Comparison of ENCODE assay signal across 9 mouse cellular contexts in the genomic region with DNA sequence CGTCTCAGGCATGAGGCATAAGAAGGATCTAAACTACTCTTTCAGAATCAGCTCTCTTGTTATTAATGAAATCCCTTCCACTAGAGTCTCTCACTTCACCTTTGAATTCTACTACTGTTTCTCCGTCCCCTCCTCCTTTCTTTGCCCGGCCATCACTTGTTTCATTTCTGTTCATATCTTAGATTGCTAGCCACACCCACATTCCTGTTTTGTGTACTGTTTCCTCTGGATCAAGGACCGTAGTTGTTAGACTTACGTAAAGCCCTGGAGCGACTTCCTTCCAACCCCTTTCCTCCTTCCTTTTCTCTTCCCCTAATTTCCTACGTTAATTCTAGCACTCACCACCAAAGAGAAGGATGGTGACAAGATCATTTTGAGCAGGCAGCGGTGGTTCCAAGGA. TPM values are rescaled to one million over a fixed set of nuclear protein-coding genes. Genes with fewer than 3 reads are reported as not detected.
A peak's percentile ranks its signal among the peaks of the same experiment; 100 is the strongest.
DNase-seq lines count a peak whose midpoint lies in the region; ATAC-seq and TF ChIP-seq lines count a peak whose summit lies in the region.
"Had no signal": no experiment of that assay in that cellular context is flagged by ENCODE, and none has a peak within 500 bp of the region (broad histone marks: within the 10 kb centered on the region; RNA-seq: fewer than 3 reads in every experiment).

No protein-coding gene starts in this region.

- no peaks in the 10 kb centered on the region for H3K27me3 ChIP-seq in kidney, embryonic 14.5 days (ENCODE audit: control insufficient read depth, insufficient read depth, low read length)
- H3K27me3 ChIP-seq in embryonic facial prominence, embryonic 12.5 days, result peaks cover 32% of the 10 kb centered on the region
- H3K27me3 ChIP-seq in intestine, postnatal 0 days (replicated peaks; ENCODE audit: control insufficient read depth, insufficient read depth, low read length), result no peaks in the 10 kb centered on the region
- H3K27me3 ChIP-seq in midbrain, embryonic 13.5 days, result peaks cover 61% of the 10 kb centered on the region
- H3K27me3 ChIP-seq: Patski had no signal

- no peak for ATAC-seq in kidney, embryonic 14.5 days (ENCODE audit: low FRiP score, low TSS enrichment)
- ATAC-seq in embryonic facial prominence, embryonic 12.5 days (ENCODE audit: insufficient number of reproducible peaks, insufficient read depth, low FRiP score, low TSS enrichment), result no peak
- ATAC-seq in intestine, postnatal 0 days, result no peak
- no peak for ATAC-seq in midbrain, embryonic 13.5 days
- ATAC-seq: Patski had no signal

- DNase-seq in kidney, adult 18-20 months, result no peak
- peak; percentile 69 for DNase-seq in lung, postnatal 25 days (ENCODE audit: low spot score)
- DNase-seq in right cerebral cortex, postnatal 36 days (ENCODE audit: low spot score in 2 of 2), result no peak
- no peak for DNase-seq in natural killer cell, adult 2 months (ENCODE audit: low spot score in 2 of 2)

- H3K9ac ChIP-seq in kidney, embryonic 14.5 days (ENCODE audit: low read depth, low read length), result peak overlapping the region; percentile 77
- no peak overlapping the region for H3K9ac ChIP-seq in embryonic facial prominence, embryonic 12.5 days
- H3K9ac ChIP-seq in intestine, postnatal 0 days (ENCODE audit: low read depth, low read length), result no peak overlapping the region
- no peak overlapping the region for H3K9ac ChIP-seq in midbrain, embryonic 13.5 days (replicated peaks)

- no peaks in the 10 kb centered on the region for H3K36me3 ChIP-seq in kidney, embryonic 14.5 days (ENCODE audit: control insufficient read depth, insufficient read depth, low read length)
- H3K36me3 ChIP-seq in embryonic facial prominence, embryonic 12.5 days, result no peaks in the 10 kb centered on the region
- H3K36me3 ChIP-seq in intestine, postnatal 0 days (ENCODE audit: control insufficient read depth, insufficient read depth), result no peaks in the 10 kb centered on the region
- H3K36me3 ChIP-seq in midbrain, embryonic 13.5 days, result no peaks in the 10 kb centered on the region

- H3K27ac ChIP-seq in kidney, embryonic 14.5 days (ENCODE audit: low read depth, low read length), result peak overlapping the region; percentile 80
- no peak overlapping the region for H3K27ac ChIP-seq in embryonic facial prominence, embryonic 12.5 days
- H3K27ac ChIP-seq in intestine, postnatal 0 days (ENCODE audit: low read depth, low read length), result peak overlapping the region; percentile 86
- no peak overlapping the region for H3K27ac ChIP-seq in midbrain, embryonic 13.5 days

- H3K9me3 ChIP-seq in kidney, embryonic 14.5 days (ENCODE audit: control insufficient read depth, low read length), result 0 out of 2 replicates have a peak, but pooled peaks cover 3% of the 10 kb centered on the region
- H3K9me3 ChIP-seq in embryonic facial prominence, embryonic 12.5 days, result 0 out of 2 replicates have a peak, but pooled peaks cover 4% of the 10 kb centered on the region
- no peaks in the 10 kb centered on the region for H3K9me3 ChIP-seq in intestine, postnatal 0 days (ENCODE audit: control insufficient read depth)
- peaks cover 5% of the 10 kb centered on the region; the same call in 1 of the 2 replicates for H3K9me3 ChIP-seq in midbrain, embryonic 13.5 days

- peak overlapping the region; percentile 73 for H3K4me3 ChIP-seq in kidney, embryonic 14.5 days (ENCODE audit: low read length)
- peak overlapping the region; percentile 43 for H3K4me3 ChIP-seq in embryonic facial prominence, embryonic 12.5 days
- H3K4me3 ChIP-seq in intestine, postnatal 0 days (ENCODE audit: low read depth, low read length), result peak overlapping the region; percentile 59
- H3K4me3 ChIP-seq in midbrain, embryonic 13.5 days (replicated peaks), result no peak overlapping the region

- no peak for TF ChIP-seq CTCF in intestine, postnatal 0 days (IDR thresholded peaks at IDR 0.05; ENCODE audit: low read depth)

- H3K4me1 ChIP-seq in kidney, embryonic 14.5 days (ENCODE audit: control insufficient read depth, insufficient read depth, low read length), result peaks cover 43% of the 10 kb centered on the region
- H3K4me1 ChIP-seq in embryonic facial prominence, embryonic 12.5 days, result 0 out of 2 replicates have a peak, but pooled peaks cover 3% of the 10 kb centered on the region
- peaks cover 26% of the 10 kb centered on the region for H3K4me1 ChIP-seq in intestine, postnatal 0 days (replicated peaks; ENCODE audit: control insufficient read depth, insufficient read depth, low read length)
- H3K4me1 ChIP-seq in midbrain, embryonic 13.5 days (replicated peaks), result peaks cover 19% of the 10 kb centered on the region

- WGBS in kidney, embryonic 14.5 days, result 8% methylated on average over 8 of the region's 8 CpGs
- 27% methylated on average over 8 of the region's 8 CpGs for WGBS in embryonic facial prominence, embryonic 12.5 days
- WGBS in intestine, postnatal 0 days, result 21% methylated on average over 8 of the region's 8 CpGs
- 55% methylated on average over 8 of the region's 8 CpGs for WGBS in midbrain, embryonic 13.5 days

- H3K4me2 ChIP-seq in kidney, embryonic 14.5 days (replicated peaks; ENCODE audit: low read depth, low read length), result peak overlapping the region; percentile 68
- H3K4me2 ChIP-seq in embryonic facial prominence, embryonic 12.5 days (replicated peaks), result peak overlapping the region; percentile 60
- H3K4me2 ChIP-seq in intestine, postnatal 0 days (replicated peaks; ENCODE audit: low read depth), result peak overlapping the region; percentile 70
- H3K4me2 ChIP-seq in midbrain, embryonic 13.5 days (replicated peaks), result no peak overlapping the region

RNA-seq across cellular contexts. Expression of gene F11r, which starts 1.7 kb away (rescaled TPM):
- polyA plus RNA-seq in kidney, embryonic 14.5 days (2014; fragmentation: Nextera tagmentation; extraction: Ambion mirVana), result 96.4 and 127 TPM in 2 replicates
- polyA plus RNA-seq in embryonic facial prominence, embryonic 12.5 days (2016; fragmentation: Nextera tagmentation; extraction: Ambion mirVana), result 31.8 and 35.2 TPM in 2 replicates
- polyA plus RNA-seq in intestine, postnatal 0 days (2015; fragmentation: Nextera tagmentation; extraction: Ambion mirVana), result 72.5 and 83.1 TPM in 2 replicates
- polyA plus RNA-seq in midbrain, embryonic 13.5 days (2015; fragmentation: Nextera tagmentation; extraction: Ambion mirVana), result 8.3 and 9.7 TPM in 2 replicates

RNA-seq across cellular contexts. Expression of gene Tstd1, which starts 20.4 kb away (rescaled TPM):
- polyA plus RNA-seq in kidney, embryonic 14.5 days (2014; fragmentation: Nextera tagmentation; extraction: Ambion mirVana), result 2.2 and 4.0 TPM in 2 replicates
- polyA plus RNA-seq in embryonic facial prominence, embryonic 12.5 days (2016; fragmentation: Nextera tagmentation; extraction: Ambion mirVana), result 5.8 and 7.6 TPM in 2 replicates
- polyA plus RNA-seq in intestine, postnatal 0 days (2015; fragmentation: Nextera tagmentation; extraction: Ambion mirVana), result 1.7 and 2.8 TPM in 2 replicates
- polyA plus RNA-seq in midbrain, embryonic 13.5 days (2015; fragmentation: Nextera tagmentation; extraction: Ambion mirVana), result 11.7 and 13.3 TPM in 2 replicates

RNA-seq across cellular contexts. Expression of gene Usf1, which starts 28.0 kb away (rescaled TPM):
- 85.4 and 86.4 TPM in 2 replicates for polyA plus RNA-seq in kidney, embryonic 14.5 days (2014; fragmentation: Nextera tagmentation; extraction: Ambion mirVana)
- 119 and 125 TPM in 2 replicates for polyA plus RNA-seq in embryonic facial prominence, embryonic 12.5 days (2016; fragmentation: Nextera tagmentation; extraction: Ambion mirVana)
- 35.1 and 36.5 TPM in 2 replicates for polyA plus RNA-seq in intestine, postnatal 0 days (2015; fragmentation: Nextera tagmentation; extraction: Ambion mirVana)
- polyA plus RNA-seq in midbrain, embryonic 13.5 days (2015; fragmentation: Nextera tagmentation; extraction: Ambion mirVana), result 237 and 239 TPM in 2 replicates

RNA-seq across cellular contexts. Expression of gene Arhgap30, which starts 50.3 kb away (rescaled TPM):
- 0.69 and 0.81 TPM in 2 replicates for polyA plus RNA-seq in kidney, embryonic 14.5 days (2014; fragmentation: Nextera tagmentation; extraction: Ambion mirVana)
- polyA plus RNA-seq in embryonic facial prominence, embryonic 12.5 days (2016; fragmentation: Nextera tagmentation; extraction: Ambion mirVana), result 0.97 and 1.1 TPM in 2 replicates
- 1.3 TPM in 2 replicates for polyA plus RNA-seq in intestine, postnatal 0 days (2015; fragmentation: Nextera tagmentation; extraction: Ambion mirVana)
- 0.63 TPM in 2 replicates for polyA plus RNA-seq in midbrain, embryonic 13.5 days (2015; fragmentation: Nextera tagmentation; extraction: Ambion mirVana)
- polyA plus RNA-seq: Patski had no signal

Comparison
In these comparisons a context has a peak if more than half of its experiments do, and no peak if none do; other contexts are left out.
1. H3K27ac ChIP-seq: peak in kidney, embryonic 14.5 days (single experiment) and intestine, postnatal 0 days (single experiment); none in embryonic facial prominence, embryonic 12.5 days (single experiment) and midbrain, embryonic 13.5 days (single experiment).